19 mouse cellular contexts compared by ENCODE assay signal in genomic region chr2:119238671-119239070, GRCm38 (mm10). TPM values are rescaled to one million over a fixed set of nuclear protein-coding genes. Genes with fewer than 3 reads are reported as not detected.
A peak's percentile ranks its signal among the peaks of the same experiment; 100 is the strongest.
DNase-seq lines count a peak whose midpoint lies in the region; ATAC-seq lines count a peak whose summit lies in the region.
"Had no signal": no experiment of that assay in that cellular context is flagged by ENCODE, and none has a peak within 500 bp of the region (broad histone marks: within the 10 kb centered on the region; RNA-seq: fewer than 3 reads in every experiment).

No protein-coding gene starts in this region.

- H3K4me2 ChIP-seq in hindbrain, embryonic 12.5 days (replicated peaks) = no peak overlapping the region
- no peak overlapping the region for H3K4me2 ChIP-seq in hindbrain, embryonic 11.5 days (replicated peaks; ENCODE audit: low read depth, low read length)
- H3K4me2 ChIP-seq in intestine, embryonic 15.5 days (replicated peaks) = peak overlapping the region; percentile 82
- H3K4me2 ChIP-seq in stomach, embryonic 15.5 days = peak overlapping the region; percentile 83
- no peak overlapping the region for H3K4me2 ChIP-seq in hindbrain, embryonic 16.5 days (ENCODE audit: low read length)
- H3K4me2 ChIP-seq in hindbrain, embryonic 14.5 days (replicated peaks) = no peak overlapping the region

- peaks cover 59% of the 10 kb centered on the region for H3K27me3 ChIP-seq in hindbrain, embryonic 12.5 days
- H3K27me3 ChIP-seq in hindbrain, embryonic 11.5 days (ENCODE audit: control insufficient read depth, insufficient read depth, low read length) = peaks cover 43% of the 10 kb centered on the region
- peaks cover 35% of the 10 kb centered on the region for H3K27me3 ChIP-seq in intestine, embryonic 15.5 days (replicated peaks)
- H3K27me3 ChIP-seq in stomach, embryonic 15.5 days (replicated peaks) = peaks cover 30% of the 10 kb centered on the region
- H3K27me3 ChIP-seq in hindbrain, embryonic 16.5 days (replicated peaks; ENCODE audit: control insufficient read depth, insufficient read depth, low read length) = peaks cover 48% of the 10 kb centered on the region
- H3K27me3 ChIP-seq in hindbrain, embryonic 14.5 days (ENCODE audit: control insufficient read depth, insufficient read depth, low read length) = peaks cover 60% of the 10 kb centered on the region

- no peak overlapping the region for H3K27ac ChIP-seq in hindbrain, embryonic 12.5 days
- no peak overlapping the region for H3K27ac ChIP-seq in hindbrain, embryonic 11.5 days (ENCODE audit: low read depth, low read length)
- peak overlapping the region; percentile 90 for H3K27ac ChIP-seq in intestine, embryonic 15.5 days
- H3K27ac ChIP-seq in stomach, embryonic 15.5 days = peak overlapping the region; percentile 87
- H3K27ac ChIP-seq in hindbrain, embryonic 16.5 days (ENCODE audit: low read depth, low read length) = no peak overlapping the region
- no peak overlapping the region for H3K27ac ChIP-seq in hindbrain, embryonic 14.5 days
- H3K27ac ChIP-seq: forebrain, embryonic 10.5 days had no signal

- H3K36me3 ChIP-seq in hindbrain, embryonic 12.5 days = no peaks in the 10 kb centered on the region
- no peaks in the 10 kb centered on the region for H3K36me3 ChIP-seq in hindbrain, embryonic 11.5 days (ENCODE audit: control insufficient read depth, insufficient read depth, low read length)
- H3K36me3 ChIP-seq in intestine, embryonic 15.5 days = no peaks in the 10 kb centered on the region
- H3K36me3 ChIP-seq in stomach, embryonic 15.5 days = no peaks in the 10 kb centered on the region
- H3K36me3 ChIP-seq in hindbrain, embryonic 16.5 days (ENCODE audit: control insufficient read depth, insufficient read depth, low read length) = no peaks in the 10 kb centered on the region
- no peaks in the 10 kb centered on the region for H3K36me3 ChIP-seq in hindbrain, embryonic 14.5 days (replicated peaks; ENCODE audit: control insufficient read depth, insufficient read depth)
- H3K36me3 ChIP-seq: forebrain, embryonic 10.5 days had no signal

- H3K9me3 ChIP-seq in hindbrain, embryonic 12.5 days (replicated peaks) = no peaks in the 10 kb centered on the region
- H3K9me3 ChIP-seq in hindbrain, embryonic 11.5 days (ENCODE audit: control insufficient read depth, low read length) = no peaks in the 10 kb centered on the region
- no peaks in the 10 kb centered on the region for H3K9me3 ChIP-seq in intestine, embryonic 15.5 days
- no peaks in the 10 kb centered on the region for H3K9me3 ChIP-seq in stomach, embryonic 15.5 days
- H3K9me3 ChIP-seq in hindbrain, embryonic 16.5 days (ENCODE audit: control insufficient read depth, low read length) = no peaks in the 10 kb centered on the region
- no peaks in the 10 kb centered on the region for H3K9me3 ChIP-seq in hindbrain, embryonic 14.5 days (ENCODE audit: control insufficient read depth, low read length)
- H3K9me3 ChIP-seq: forebrain, embryonic 10.5 days had no signal

- H3K9ac ChIP-seq in hindbrain, embryonic 12.5 days = no peak overlapping the region
- no peak overlapping the region for H3K9ac ChIP-seq in hindbrain, embryonic 11.5 days (ENCODE audit: low read depth, low read length)
- H3K9ac ChIP-seq in intestine, embryonic 15.5 days = peak overlapping the region; percentile 74; the same call in 1 of the 2 replicates
- H3K9ac ChIP-seq in stomach, embryonic 15.5 days = no peak overlapping the region
- no peak overlapping the region for H3K9ac ChIP-seq in hindbrain, embryonic 16.5 days (ENCODE audit: low read depth, low read length)
- H3K9ac ChIP-seq in hindbrain, embryonic 14.5 days = no peak overlapping the region

- no peak for ATAC-seq in hindbrain, embryonic 12.5 days (ENCODE audit: low FRiP score)
- ATAC-seq in hindbrain, embryonic 11.5 days (ENCODE audit: low FRiP score) = no peak
- ATAC-seq in intestine, embryonic 15.5 days = peak; percentile 55
- ATAC-seq in stomach, embryonic 15.5 days (ENCODE audit: insufficient read depth, low FRiP score, low read depth) = peak; percentile 59; the same call in 1 of the 2 replicates
- no peak for ATAC-seq in hindbrain, embryonic 16.5 days
- ATAC-seq in hindbrain, embryonic 14.5 days (ENCODE audit: low FRiP score) = no peak
- ATAC-seq: activated CD4-positive, CD25-positive, alpha-beta regulatory T cell, adult 4 months had no signal

- H3K4me1 ChIP-seq in hindbrain, embryonic 12.5 days = peaks cover 12% of the 10 kb centered on the region
- H3K4me1 ChIP-seq in hindbrain, embryonic 11.5 days (replicated peaks; ENCODE audit: control insufficient read depth, insufficient read depth, low read length) = peaks cover 4% of the 10 kb centered on the region; the same call in 1 of the 2 replicates
- H3K4me1 ChIP-seq in intestine, embryonic 15.5 days (replicated peaks) = peaks cover 20% of the 10 kb centered on the region
- peaks cover 12% of the 10 kb centered on the region; the same call in 1 of the 2 replicates for H3K4me1 ChIP-seq in stomach, embryonic 15.5 days
- peaks cover 10% of the 10 kb centered on the region for H3K4me1 ChIP-seq in hindbrain, embryonic 16.5 days (ENCODE audit: control insufficient read depth, insufficient read depth, low read depth, low read length)
- H3K4me1 ChIP-seq in hindbrain, embryonic 14.5 days (replicated peaks; ENCODE audit: control insufficient read depth, insufficient read depth, low read length) = peaks cover 6% of the 10 kb centered on the region; the same call in 1 of the 2 replicates

- 57% methylated on average over 2 of the region's 2 CpGs for WGBS in hindbrain, embryonic 12.5 days
- WGBS in hindbrain, embryonic 11.5 days = 66% methylated on average over 2 of the region's 2 CpGs
- 52% methylated on average over 2 of the region's 2 CpGs for WGBS in intestine, embryonic 15.5 days
- 48% methylated on average over 2 of the region's 2 CpGs for WGBS in stomach, embryonic 15.5 days
- 74% methylated on average over 2 of the region's 2 CpGs for WGBS in hindbrain, embryonic 16.5 days
- WGBS in hindbrain, embryonic 14.5 days = 77% methylated on average over 2 of the region's 2 CpGs

- H3K4me3 ChIP-seq in hindbrain, embryonic 12.5 days = 0 out of 2 replicates have a peak overlapping the region, but pooled peaks have one; percentile 41
- H3K4me3 ChIP-seq in hindbrain, embryonic 11.5 days (ENCODE audit: low read depth, low read length) = no peak overlapping the region
- peak overlapping the region; percentile 51 for H3K4me3 ChIP-seq in intestine, embryonic 15.5 days (replicated peaks)
- H3K4me3 ChIP-seq in stomach, embryonic 15.5 days (replicated peaks) = peak overlapping the region; percentile 55
- no peak overlapping the region for H3K4me3 ChIP-seq in hindbrain, embryonic 16.5 days (ENCODE audit: low read length)
- no peak overlapping the region for H3K4me3 ChIP-seq in hindbrain, embryonic 14.5 days (replicated peaks; ENCODE audit: low read length)

- no peak for DNase-seq in hindbrain, embryonic 11.5 days (ENCODE audit: low spot score)
- peak; percentile 54 to 64 for DNase-seq in kidney, postnatal 36 days
- DNase-seq in layer of hippocampus, adult 18-20 months (ENCODE audit: low spot score in 2 of 2) = no peak
- DNase-seq in hindbrain, embryonic 14.5 days (ENCODE audit: low spot score) = no peak
- DNase-seq: cerebellum, postnatal 25 days; gastrocnemius, postnatal 10 days; heart, postnatal 4 days; left cerebral cortex, postnatal 4 days; thymus, postnatal 36 days had no signal

RNA-seq across cellular contexts. Expression of gene Spint1, which starts 1.5 kb away (rescaled TPM):
- 3.0 and 6.4 TPM in 2 replicates for polyA plus RNA-seq in hindbrain, embryonic 12.5 days (2016; fragmentation: Nextera tagmentation; extraction: Ambion mirVana)
- 4.1 and 4.6 TPM in 2 replicates for polyA plus RNA-seq in hindbrain, embryonic 11.5 days (2014; fragmentation: Nextera tagmentation; extraction: Ambion mirVana)
- polyA plus RNA-seq in intestine, embryonic 15.5 days (2015; fragmentation: Nextera tagmentation; extraction: Ambion mirVana) = 96.1 and 108 TPM in 2 replicates
- 74.8 and 80.2 TPM in 2 replicates for polyA plus RNA-seq in stomach, embryonic 15.5 days (2015; fragmentation: Nextera tagmentation; extraction: Ambion mirVana)
- 1 to 10 TPM; 2.0 to 2.3 TPM for total RNA-seq in layer of hippocampus, adult 18-20 months (2021)
- 0.71 and 0.79 TPM in 2 replicates for polyA plus RNA-seq in hindbrain, embryonic 16.5 days (2015; fragmentation: Nextera tagmentation; extraction: Ambion mirVana)
- 0.78 and 0.90 TPM in 2 replicates for polyA plus RNA-seq in hindbrain, embryonic 14.5 days (2014; fragmentation: Nextera tagmentation; extraction: Ambion mirVana)
- total RNA-seq: heart, postnatal 4 days; MEL had no signal
- polyA plus RNA-seq: activated CD4-positive, CD25-positive, alpha-beta regulatory T cell, adult 4 months had no signal

RNA-seq across cellular contexts. Expression of gene Ppp1r14d, which starts 9.0 kb away (rescaled TPM):
- polyA plus RNA-seq in hindbrain, embryonic 12.5 days (2016; fragmentation: Nextera tagmentation; extraction: Ambion mirVana) = 0.37 TPM in 1 of 2 replicates, not detected in the other
- 0.23 TPM in 1 of 2 replicates, not detected in the other for polyA plus RNA-seq in hindbrain, embryonic 11.5 days (2014; fragmentation: Nextera tagmentation; extraction: Ambion mirVana)
- 15.2 and 18.1 TPM in 2 replicates for polyA plus RNA-seq in intestine, embryonic 15.5 days (2015; fragmentation: Nextera tagmentation; extraction: Ambion mirVana)
- 3.0 and 4.4 TPM in 2 replicates for polyA plus RNA-seq in stomach, embryonic 15.5 days (2015; fragmentation: Nextera tagmentation; extraction: Ambion mirVana)
- total RNA-seq in layer of hippocampus, adult 18-20 months (2021) = not detected
- polyA plus RNA-seq in hindbrain, embryonic 16.5 days (2015; fragmentation: Nextera tagmentation; extraction: Ambion mirVana) = not detected in 2 replicates
- not detected in 2 replicates for polyA plus RNA-seq in hindbrain, embryonic 14.5 days (2014; fragmentation: Nextera tagmentation; extraction: Ambion mirVana)
- total RNA-seq: gastrocnemius, postnatal 10 days; heart, postnatal 4 days; layer of hippocampus, adult 8-10 months; left cerebral cortex, postnatal 4 days; megakaryocyte progenitor cell, adult 5-6 weeks; MEL had no signal
- polyA plus RNA-seq: activated CD4-positive, CD25-positive, alpha-beta regulatory T cell, adult 4 months; spleen, adult 2 months had no signal

RNA-seq across cellular contexts. Expression of gene Dnajc17, which starts 30.1 kb away (rescaled TPM):
- 22.6 and 23.3 TPM in 2 replicates for polyA plus RNA-seq in hindbrain, embryonic 12.5 days (2016; fragmentation: Nextera tagmentation; extraction: Ambion mirVana)
- polyA plus RNA-seq in hindbrain, embryonic 11.5 days (2014; fragmentation: Nextera tagmentation; extraction: Ambion mirVana) = 22.0 and 22.2 TPM in 2 replicates
- polyA plus RNA-seq in intestine, embryonic 15.5 days (2015; fragmentation: Nextera tagmentation; extraction: Ambion mirVana) = 15.9 and 18.5 TPM in 2 replicates
- polyA plus RNA-seq in stomach, embryonic 15.5 days (2015; fragmentation: Nextera tagmentation; extraction: Ambion mirVana) = 18.5 and 19.4 TPM in 2 replicates
- 10 to 100 TPM; 17.3 to 17.6 TPM for total RNA-seq in layer of hippocampus, adult 18-20 months (2021)
- polyA plus RNA-seq in hindbrain, embryonic 16.5 days (2015; fragmentation: Nextera tagmentation; extraction: Ambion mirVana) = 23.3 and 23.6 TPM in 2 replicates
- 20.1 and 21.5 TPM in 2 replicates for polyA plus RNA-seq in hindbrain, embryonic 14.5 days (2014; fragmentation: Nextera tagmentation; extraction: Ambion mirVana)

RNA-seq across cellular contexts. Expression of gene Zfyve19, which starts 30.3 kb away (rescaled TPM):
- polyA plus RNA-seq in hindbrain, embryonic 12.5 days (2016; fragmentation: Nextera tagmentation; extraction: Ambion mirVana) = 46.9 and 53.3 TPM in 2 replicates
- polyA plus RNA-seq in hindbrain, embryonic 11.5 days (2014; fragmentation: Nextera tagmentation; extraction: Ambion mirVana) = 42.9 and 46.2 TPM in 2 replicates
- polyA plus RNA-seq in intestine, embryonic 15.5 days (2015; fragmentation: Nextera tagmentation; extraction: Ambion mirVana) = 59.3 and 64.9 TPM in 2 replicates
- polyA plus RNA-seq in stomach, embryonic 15.5 days (2015; fragmentation: Nextera tagmentation; extraction: Ambion mirVana) = 48.7 and 58.0 TPM in 2 replicates
- total RNA-seq in layer of hippocampus, adult 18-20 months (2021) = 10 to 100 TPM; 35.7 to 42.4 TPM
- polyA plus RNA-seq in hindbrain, embryonic 16.5 days (2015; fragmentation: Nextera tagmentation; extraction: Ambion mirVana) = 70.4 and 75.7 TPM in 2 replicates
- 51.7 and 61.7 TPM in 2 replicates for polyA plus RNA-seq in hindbrain, embryonic 14.5 days (2014; fragmentation: Nextera tagmentation; extraction: Ambion mirVana)

RNA-seq across cellular contexts. Expression of gene Rhov, which starts 32.4 kb away (rescaled TPM):
- polyA plus RNA-seq in hindbrain, embryonic 12.5 days (2016; fragmentation: Nextera tagmentation; extraction: Ambion mirVana) = 5.8 and 8.2 TPM in 2 replicates
- 3.1 and 3.5 TPM in 2 replicates for polyA plus RNA-seq in hindbrain, embryonic 11.5 days (2014; fragmentation: Nextera tagmentation; extraction: Ambion mirVana)
- polyA plus RNA-seq in intestine, embryonic 15.5 days (2015; fragmentation: Nextera tagmentation; extraction: Ambion mirVana) = 5.2 and 7.1 TPM in 2 replicates
- 27.1 and 28.4 TPM in 2 replicates for polyA plus RNA-seq in stomach, embryonic 15.5 days (2015; fragmentation: Nextera tagmentation; extraction: Ambion mirVana)
- total RNA-seq in layer of hippocampus, adult 18-20 months (2021) = 1 to 10 TPM; 7.5 to 7.9 TPM
- 48.2 and 56.9 TPM in 2 replicates for polyA plus RNA-seq in hindbrain, embryonic 16.5 days (2015; fragmentation: Nextera tagmentation; extraction: Ambion mirVana)
- polyA plus RNA-seq in hindbrain, embryonic 14.5 days (2014; fragmentation: Nextera tagmentation; extraction: Ambion mirVana) = 20.9 and 26.9 TPM in 2 replicates
- total RNA-seq: gastrocnemius, postnatal 10 days; heart, postnatal 4 days; megakaryocyte progenitor cell, adult 5-6 weeks; MEL had no signal
- polyA plus RNA-seq: activated CD4-positive, CD25-positive, alpha-beta regulatory T cell, adult 4 months had no signal

Comparison
In these comparisons a context has a peak if more than half of its experiments do, and no peak if none do; other contexts are left out.
1. H3K4me3 ChIP-seq: peak in hindbrain, embryonic 12.5 days (single experiment), intestine, embryonic 15.5 days (single experiment) and stomach, embryonic 15.5 days (single experiment); none in hindbrain, embryonic 11.5 days (single experiment), hindbrain, embryonic 16.5 days (single experiment) and hindbrain, embryonic 14.5 days (single experiment).
2. ATAC-seq: peak in intestine, embryonic 15.5 days (single experiment) and stomach, embryonic 15.5 days (single experiment); none in hindbrain, embryonic 12.5 days (single experiment), hindbrain, embryonic 11.5 days (single experiment), hindbrain, embryonic 16.5 days (single experiment) and hindbrain, embryonic 14.5 days (single experiment).
3. H3K27ac ChIP-seq: peak in intestine, embryonic 15.5 days (single experiment) and stomach, embryonic 15.5 days (single experiment); none in hindbrain, embryonic 12.5 days (single experiment), hindbrain, embryonic 11.5 days (single experiment), hindbrain, embryonic 16.5 days (single experiment) and hindbrain, embryonic 14.5 days (single experiment).
4. H3K4me2 ChIP-seq: peak in intestine, embryonic 15.5 days (single experiment) and stomach, embryonic 15.5 days (single experiment); none in hindbrain, embryonic 12.5 days (single experiment), hindbrain, embryonic 11.5 days (single experiment), hindbrain, embryonic 16.5 days (single experiment) and hindbrain, embryonic 14.5 days (single experiment).
5. DNase-seq: peak in kidney, postnatal 36 days (2 of 2); none in hindbrain, embryonic 11.5 days (single experiment), layer of hippocampus, adult 18-20 months (0 of 2) and hindbrain, embryonic 14.5 days (single experiment).
6. RNA of gene Spint1, which starts 1.5 kb away (polyA plus RNA-seq): 96.1 to 108 TPM in intestine, embryonic 15.5 days and 74.8 to 80.2 TPM in stomach, embryonic 15.5 days; 3.0 to 6.4 TPM in hindbrain, embryonic 12.5 days, 4.1 to 4.6 TPM in hindbrain, embryonic 11.5 days, 0.78 to 0.90 TPM in hindbrain, embryonic 14.5 days and 0.71 to 0.79 TPM in hindbrain, embryonic 16.5 days; every median in the first group is over 10 times any median in the second.